Mouse (Mus musculus) CH12.LX (cell line): ENCODE data around the gene Jpt2.
A peak's percentile ranks its signal among the peaks of the same experiment; 100 is the strongest.

Source experiments
- CTCF ChIP-seq, 2 experiments: IDR thresholded peaks in 1 of 2; conservative IDR thresholded peaks in 1 of 2; 2 replicates each; pipeline ENCODE4 v1.5.1; 2011 to 2012; ENCODE audit warnings: low read depth in 2 of 2, low read length in 2 of 2, improper control_type of control experiment in 1 of 2, inconsistent platforms in 1 of 2, mild to moderate bottlenecking in 1 of 2, moderate library complexity in 1 of 2
- POLR2A ChIP-seq: IDR thresholded peaks from 2 replicates; pipeline ENCODE4 v1.6.1; 2011; ENCODE audit warnings: low read depth, mild to moderate bottlenecking, improper control_type of control experiment, low read length

DNA sequence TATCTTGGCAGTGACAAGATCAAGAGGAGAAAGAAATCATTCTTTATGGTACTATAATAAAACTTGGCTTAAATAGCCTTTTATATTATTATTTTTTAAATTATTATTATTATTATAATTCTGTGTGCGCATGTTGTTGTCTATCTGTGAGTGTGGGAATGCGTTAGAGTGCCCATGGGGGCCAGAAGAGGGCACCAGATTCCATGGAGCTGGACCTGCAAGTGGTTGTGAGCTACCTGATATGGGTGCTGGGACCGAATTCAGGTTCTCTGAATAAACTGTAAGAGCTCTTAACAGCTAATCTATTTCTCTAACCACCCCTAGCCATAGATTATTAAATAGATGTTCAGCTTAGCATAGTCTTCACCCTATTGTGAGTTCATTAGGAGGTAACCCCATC, 44.6 kb upstream of the Jpt2 start:
- TF ChIP-seq POLR2A (no peak), CTCF (conservative IDR thresholded peaks at IDR 0.05 in 1 of 2, IDR thresholded peaks at IDR 0.05 in 1 of 2; ENCODE audit: low read depth in 2 of 2, low read length in 2 of 2) (peak in 1 of 2 experiments; percentile 16; a peak in 1 of 4 replicates)
